ENCODE assay signal across 8 mouse cellular contexts in genomic region chr2:105224134-105224986, GRCm38 (mm10). TPM values are rescaled to one million over a fixed set of nuclear protein-coding genes. Genes with fewer than 3 reads are reported as not detected.
DNase-seq lines count a peak whose midpoint lies in the region; TF ChIP-seq lines count a peak whose summit lies in the region.

TSS of gene Them7 (plus strand) at chr2:105224320.

- H3K4me1 ChIP-seq in ES-E14 (ENCODE audit: control insufficient read depth in 2 of 2, insufficient read depth in 2 of 2, low read length in 2 of 2, poor library complexity in 1 of 2), result peaks cover 0 to 8% of the 10 kb centered on the region in 2 experiments; a peak in 1 of 4 replicates
- H3K4me1 ChIP-seq in testis, adult 2 months (ENCODE audit: control insufficient read depth, insufficient read depth, low read length), result peaks cover 4% of the 10 kb centered on the region; the same call in 1 of the 2 replicates

- no peaks in the 10 kb centered on the region for H3K9me3 ChIP-seq in ES-E14 (ENCODE audit: control insufficient read depth, insufficient read depth, low read depth, low read length)

- no peak within 1 kb of the TSS for H3K27ac ChIP-seq in ES-E14 (ENCODE audit: insufficient read depth, low read depth, low read length, poor library complexity, severe bottlenecking)
- no peak within 1 kb of the TSS for H3K27ac ChIP-seq in testis, adult 2 months (ENCODE audit: control insufficient read depth, insufficient read depth, low read depth, low read length)
- no peak within 1 kb of the TSS for H3K27ac ChIP-seq in left cerebral cortex, adult 2 months

- no peaks in the 10 kb centered on the region for H3K36me3 ChIP-seq in ES-E14 (ENCODE audit: control insufficient read depth, insufficient read depth, low read length, poor library complexity, severe bottlenecking)
- H3K36me3 ChIP-seq in testis, adult 2 months (ENCODE audit: control insufficient read depth, insufficient read depth, low read length), result no peaks in the 10 kb centered on the region

- TF ChIP-seq CTCF in testis, adult 2 months (IDR thresholded peaks at IDR 0.05; ENCODE audit: control insufficient read depth, insufficient read depth, insufficient replicate concordance, low read depth, low read length), result no peak
- TF ChIP-seq CTCF in left cerebral cortex, adult 2 months (IDR thresholded peaks at IDR 0.05), result no peak

- peak within 1 kb of the TSS; percentile 59 to 78 for H3K4me3 ChIP-seq in ES-E14 (ENCODE audit: insufficient read depth in 1 of 2, low read depth in 1 of 2, low read length in 2 of 2, poor library complexity in 1 of 2, severe bottlenecking in 1 of 2)
- peak within 1 kb of the TSS; percentile 28 for H3K4me3 ChIP-seq in testis, adult 2 months (ENCODE audit: control insufficient read depth, low read depth, low read length)
- no peak within 1 kb of the TSS for H3K4me3 ChIP-seq in left cerebral cortex, adult 2 months

- H3K9ac ChIP-seq in ES-E14 (ENCODE audit: insufficient read depth, low read depth, low read length, poor library complexity, severe bottlenecking), result peak within 1 kb of the TSS; percentile 70

- intact Hi-C loops in left cerebral cortex, adult 2 months (cut with DNase I), result no loop called here

- no peak for TF ChIP-seq POLR2A in testis, adult 2 months (IDR thresholded peaks at IDR 0.05; ENCODE audit: control insufficient read depth, low read depth, low read length)

- in situ Hi-C loops in ES-E14 (cut with MboI; ENCODE audit: low sequenced_read_pairs in 2 of 2, unreplicated experiment in 2 of 2), result no loop called here

- peak; percentile 27 for DNase-seq in ES-E14 (ENCODE audit: low read depth, low spot score)
- DNase-seq in adrenal gland, postnatal 36 days, result peak; percentile 74 to 79
- peak; percentile 19 to 42 for DNase-seq in heart, adult 18-20 months
- DNase-seq in kidney, adult 18-20 months, result peak; percentile 84
- peak; percentile 4 to 25 for DNase-seq in lung, postnatal 4 days
- DNase-seq in cerebellum, adult 18-20 months, result no peak
- DNase-seq in left cerebral cortex, adult 2 months (ENCODE audit: extremely low spot score in 1 of 2, low spot score in 2 of 2), result no peak

- H3K27me3 ChIP-seq in testis, adult 2 months (ENCODE audit: control insufficient read depth, insufficient read depth, low read length), result no peaks in the 10 kb centered on the region

TF ChIP-seq in ES-E14, 5 proteins besides CTCF, POLR2A, EP300 and RAD21:
- no peak for TF ChIP-seq ZC3H11A (IDR thresholded peaks at IDR 0.05; ENCODE audit: borderline replicate concordance, low read depth, low read length)
- 0 out of 2 replicates have a peak, but pooled peaks have one; percentile 52 for TF ChIP-seq ZNF384 (IDR thresholded peaks at IDR 0.05; ENCODE audit: low read depth, low read length)
- TF ChIP-seq HCFC1 (IDR thresholded peaks at IDR 0.05; ENCODE audit: borderline replicate concordance, insufficient read depth, low read length), result 0 out of 2 replicates have a peak, but pooled peaks have one; percentile 8

RNA-seq across cellular contexts. Expression of gene Them7, which starts in this region (rescaled TPM):
- not detected in 2 replicates for total RNA-seq in ES-E14 (2012; rRNA removed)
- total RNA-seq in adrenal gland, postnatal 36 days (2021), result under 1 TPM; 0.43 to 0.66 TPM
- total RNA-seq in heart, adult 18-20 months (2021), result 1 to 10 TPM; 2.0 to 3.3 TPM
- polyA plus RNA-seq in testis, adult 2 months (2012; rRNA removed), result 0.56 and 1.2 TPM in 2 replicates
- not detected for total RNA-seq in left cerebral cortex, adult 2 months (2021)

Comparison
In these comparisons a context has a peak if more than half of its experiments do, and no peak if none do; other contexts are left out.
1. Peak in DNase-seq, H3K4me3 ChIP-seq and H3K9ac ChIP-seq in ES-E14; RNA of the gene not detected or under 1 TPM.
2. Peak in DNase-seq in adrenal gland, postnatal 36 days; RNA of the gene not detected or under 1 TPM.
3. DNase-seq: peak in heart, adult 18-20 months (2 of 2), kidney, adult 18-20 months (single experiment) and lung, postnatal 4 days (2 of 2); none in cerebellum, adult 18-20 months (0 of 2) and left cerebral cortex, adult 2 months (0 of 2).